Mouse (Mus musculus) liver, embryonic 11.5 days (tissue): Measurements from ENCODE around the gene Tmem232. TPM values are rescaled to one million over a fixed set of nuclear protein-coding genes. Genes with fewer than 3 reads are reported as not detected.

Experiments used
- ATAC-seq: fragments of 200-750 bp; cut with Nextera tagmentation; replicated peaks from 2 replicates; pipeline ENCODE4 v1.8.0; 2017; ENCODE audit warnings: moderate number of reproducible peaks, mild to moderate bottlenecking, moderate TSS enrichment, moderate library complexity; ENCODE audit not compliant: low FRiP score
- DNase-seq: peaks from one replicate; pipeline ENCODE4 v3.0.0-alpha.2; 2017; ENCODE audit warnings: low spot score
- H3K27ac ChIP-seq: fragments of 300-500 bp; sonication (generic); 2 replicates; pipeline ENCODE4 v1.5.1; 2014; ENCODE audit warnings: mild to moderate bottlenecking, low read depth, low read length, control low read depth
- H3K27me3 ChIP-seq: fragments of 300-500 bp; sonication (generic); replicated peaks from 2 replicates; pipeline ENCODE4 v1.6.1; 2014; ENCODE audit warnings: low read length, mixed read lengths; ENCODE audit not compliant: control insufficient read depth, insufficient read depth
- H3K36me3 ChIP-seq: fragments of 300-500 bp; sonication (generic); 2 replicates; pipeline ENCODE4 v1.6.1; 2014; ENCODE audit warnings: mild to moderate bottlenecking, low read length, moderate library complexity, mixed read lengths; ENCODE audit not compliant: control insufficient read depth, insufficient read depth
- H3K4me1 ChIP-seq: fragments of 300-500 bp; sonication (generic); replicated peaks from 2 replicates; pipeline ENCODE4 v1.6.1; 2014; ENCODE audit warnings: low read length, mixed read lengths; ENCODE audit not compliant: control insufficient read depth, insufficient read depth
- H3K4me2 ChIP-seq: fragments of 300-500 bp; sonication (generic); 2 replicates; pipeline ENCODE4 v1.6.1; 2014; ENCODE audit warnings: mild to moderate bottlenecking, control low read depth, moderate library complexity
- H3K4me3 ChIP-seq: fragments of 300-500 bp; sonication (generic); 2 replicates; pipeline ENCODE4 v1.5.1; 2014; ENCODE audit warnings: low read depth, low read length, control low read depth
- H3K9ac ChIP-seq: fragments of 300-500 bp; sonication (generic); 2 replicates; pipeline ENCODE4 v1.6.1; 2014; ENCODE audit warnings: low read depth, low read length, control low read depth
- H3K9me3 ChIP-seq: fragments of 300-500 bp; sonication (generic); 2 replicates; pipeline ENCODE4 v1.6.1; 2016; ENCODE audit warnings: low read length, inconsistent platforms, mixed read lengths; ENCODE audit not compliant: control insufficient read depth
- WGBS: fragments of 180-500 bp; shearing (Covaris S2); extraction: QIAGEN DNeasy Blood & Tissue Kit; methylation state at CpG from one replicate; pipeline ENCODE4 v1.1.7; 2014; 5-methylcytosine and 5-hydroxymethylcytosine counted together
- polyA plus RNA-seq: library from polyadenylated mRNA; unstranded; fragments of >200 nt; fragmentation: Nextera tagmentation; extraction: Ambion mirVana; gene quantifications from 2 replicates; pipeline ENCODE4 v1.2.1, GENCODE M21; 2014

Gene Tmem232
- not detected in 2 replicates for polyA plus RNA-seq

GRCm38 (mm10) chr17:65540441-65541272 lies at the start of gene Tmem232:
Gene Tmem232, minus strand, starts transcription at chr17:65540782.
- no peaks in the 10 kb centered on the region for H3K27me3 ChIP-seq
- no peaks in the 10 kb centered on the region for H3K36me3 ChIP-seq
- H3K4me1 ChIP-seq = no peaks in the 10 kb centered on the region
- H3K9ac ChIP-seq = no peak within 1 kb of the TSS
- ATAC-seq (peak; percentile 45; the same call in 1 of the 2 replicates), DNase-seq (no peak)
- WGBS = 17% methylated on average over 26 of the region's 26 CpGs
- H3K27ac ChIP-seq = no peak within 1 kb of the TSS
- peak within 1 kb of the TSS; percentile 58 for H3K4me2 ChIP-seq
- 0 out of 2 replicates have a peak within 1 kb of the TSS, but pooled peaks have one; percentile 4 for H3K4me3 ChIP-seq
- no peaks in the 10 kb centered on the region for H3K9me3 ChIP-seq

DNA sequence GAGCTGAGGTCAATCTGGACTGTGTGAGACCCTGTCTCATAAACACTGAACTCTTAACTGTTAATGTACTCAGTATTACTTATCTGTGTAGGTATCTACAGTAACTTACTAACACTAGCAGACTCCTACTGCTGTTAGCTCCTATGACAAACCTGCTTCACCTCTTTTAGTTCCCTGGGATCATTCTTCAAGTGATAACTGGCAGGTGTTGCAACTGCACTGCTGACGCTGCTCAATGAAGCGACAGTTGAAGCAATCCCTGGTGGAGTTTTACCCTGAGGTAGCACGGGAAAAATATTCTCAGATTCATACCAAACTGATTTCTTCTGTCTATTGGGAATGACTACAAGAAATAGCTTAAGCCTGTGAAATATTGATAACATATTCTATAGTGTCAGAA lies 46.3 kb upstream of the Tmem232 start:
- DNase-seq (no peak), ATAC-seq (no peak)
- Histone ChIP-seq H3K27me3 (no peaks in the 10 kb centered on the region), H3K9ac (no peak overlapping the region), H3K4me3 (no peak overlapping the region), H3K36me3 (peaks cover 2% of the 10 kb centered on the region; the same call in 1 of the 2 replicates), H3K4me2 (no peak overlapping the region), H3K4me1 (peaks cover 2% of the 10 kb centered on the region; the same call in 1 of the 2 replicates), H3K27ac (no peak overlapping the region), H3K9me3 (no peaks in the 10 kb centered on the region)
- 77% methylated on average over 3 of the region's 3 CpGs for WGBS

GRCm38 (mm10) chr17:65581440-65581839 lies 40.9 kb upstream of the Tmem232 start:
- Histone ChIP-seq H3K27me3 (no peaks in the 10 kb centered on the region), H3K4me2 (no peak overlapping the region), H3K4me1 (no peaks in the 10 kb centered on the region), H3K9me3 (no peaks in the 10 kb centered on the region), H3K9ac (no peak overlapping the region), H3K27ac (no peak overlapping the region), H3K4me3 (no peak overlapping the region), H3K36me3 (peaks cover 10% of the 10 kb centered on the region; the same call in 1 of the 2 replicates)
- ATAC-seq = no peak
- no peak for DNase-seq
- 90% methylated on average over 5 of the region's 5 CpGs for WGBS

GRCm38 (mm10) chr17:65579766-65580165 lies 39.2 kb upstream of the Tmem232 start:
- WGBS = 93% methylated on average over 7 of the region's 7 CpGs
- no peak overlapping the region for H3K9ac ChIP-seq
- H3K9me3 ChIP-seq = no peaks in the 10 kb centered on the region
- no peaks in the 10 kb centered on the region for H3K4me1 ChIP-seq
- H3K4me3 ChIP-seq = no peak overlapping the region
- ATAC-seq (no peak), DNase-seq (no peak)
- no peak overlapping the region for H3K4me2 ChIP-seq
- H3K27ac ChIP-seq = no peak overlapping the region
- peaks cover 10% of the 10 kb centered on the region; the same call in 1 of the 2 replicates for H3K36me3 ChIP-seq
- no peaks in the 10 kb centered on the region for H3K27me3 ChIP-seq

- H3K4me1 ChIP-seq = no peaks in the 10 kb centered on the region
- no peak overlapping the region for H3K9ac ChIP-seq
- peak; percentile 40; the same call in 1 of the 2 replicates for ATAC-seq
- WGBS = 56% methylated on average over 1 of the region's 1 CpGs
- H3K36me3 ChIP-seq = peaks cover 2% of the 10 kb centered on the region; the same call in 1 of the 2 replicates
- H3K27ac ChIP-seq = no peak overlapping the region
- no peak overlapping the region for H3K4me2 ChIP-seq
- H3K27me3 ChIP-seq = no peaks in the 10 kb centered on the region
- DNase-seq = no peak
- no peaks in the 10 kb centered on the region for H3K9me3 ChIP-seq
- no peak overlapping the region for H3K4me3 ChIP-seq
Measured at GRCm38 (mm10) chr17:65575339-65575738, 34.8 kb upstream of the Tmem232 start.

GRCm38 (mm10) chr17:65574850-65575249 lies 34.3 kb upstream of the Tmem232 start:
- no peak overlapping the region for H3K9ac ChIP-seq

GRCm38 (mm10) chr17:65571866-65572265 lies 31.3 kb upstream of the Tmem232 start:
- H3K36me3 ChIP-seq = no peaks in the 10 kb centered on the region
- no peak overlapping the region for H3K9ac ChIP-seq
- H3K4me2 ChIP-seq = no peak overlapping the region
- no peak overlapping the region for H3K4me3 ChIP-seq
- no peaks in the 10 kb centered on the region for H3K4me1 ChIP-seq
- 69% methylated on average over 9 of the region's 9 CpGs for WGBS
- DNase-seq (no peak), ATAC-seq (no peak)
- no peaks in the 10 kb centered on the region for H3K9me3 ChIP-seq
- no peak overlapping the region for H3K27ac ChIP-seq
- H3K27me3 ChIP-seq = no peaks in the 10 kb centered on the region

More at GRCm38 (mm10) chr17:65574850-65575249, 34.3 kb upstream of the Tmem232 start:
- Histone ChIP-seq H3K4me2 (no peak overlapping the region), H3K36me3 (0 out of 2 replicates have a peak, but pooled peaks cover 2% of the 10 kb centered on the region), H3K4me1 (no peaks in the 10 kb centered on the region), H3K27me3 (no peaks in the 10 kb centered on the region), H3K27ac (no peak overlapping the region), H3K9me3 (no peaks in the 10 kb centered on the region), H3K4me3 (no peak overlapping the region)
- ATAC-seq (no peak), DNase-seq (no peak)
- WGBS = 80% methylated on average over 8 of the region's 8 CpGs

DNA sequence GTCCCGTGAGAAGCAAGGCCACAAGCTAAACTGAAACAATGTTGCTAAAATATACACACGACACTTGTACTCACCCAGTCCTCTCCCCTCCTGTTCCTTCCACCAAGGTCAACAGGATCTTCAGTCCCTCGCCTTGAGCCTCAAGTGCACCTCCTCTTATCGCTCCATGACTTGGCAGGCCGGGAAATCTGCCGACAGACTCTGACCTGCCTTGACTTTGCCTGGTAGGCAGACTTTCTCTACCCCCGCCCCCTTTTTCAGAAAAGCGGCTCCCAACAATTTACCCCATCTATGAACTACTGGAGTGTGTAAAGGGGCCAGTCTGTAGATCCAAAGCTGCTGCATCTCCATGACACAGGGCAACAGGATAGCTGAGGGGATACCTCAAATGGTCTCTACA lies 30.9 kb upstream of the Tmem232 start:
- Histone ChIP-seq H3K36me3 (no peaks in the 10 kb centered on the region), H3K4me3 (no peak overlapping the region), H3K9me3 (no peaks in the 10 kb centered on the region), H3K27ac (no peak overlapping the region), H3K4me1 (no peaks in the 10 kb centered on the region), H3K4me2 (no peak overlapping the region), H3K27me3 (no peaks in the 10 kb centered on the region), H3K9ac (no peak overlapping the region)
- DNase-seq (no peak), ATAC-seq (no peak)
- 78% methylated on average over 8 of the region's 8 CpGs for WGBS

DNA sequence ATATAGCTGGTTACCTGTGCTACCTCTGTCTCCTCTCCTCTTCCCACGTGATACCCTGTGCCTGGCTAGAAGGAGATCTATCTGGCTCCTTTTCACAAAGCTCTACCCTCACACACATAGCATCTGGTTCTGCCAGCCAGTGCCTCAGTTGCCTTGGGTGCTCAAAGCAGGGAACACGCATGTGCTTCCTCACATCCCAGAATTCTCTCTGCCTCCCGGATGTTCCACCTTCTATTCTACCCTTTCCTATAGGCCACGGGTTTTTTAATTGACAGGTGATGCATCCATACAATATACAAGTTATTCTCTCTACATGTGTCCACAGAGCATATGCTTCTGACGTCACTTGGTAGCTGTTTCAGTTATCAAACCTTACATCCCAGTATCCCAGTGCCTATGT lies 23.6 kb upstream of the Tmem232 start:
- DNase-seq (no peak), ATAC-seq (no peak)
- Histone ChIP-seq H3K27ac (no peak overlapping the region), H3K36me3 (no peaks in the 10 kb centered on the region), H3K4me1 (no peaks in the 10 kb centered on the region), H3K9me3 (no peaks in the 10 kb centered on the region), H3K9ac (no peak overlapping the region), H3K27me3 (no peaks in the 10 kb centered on the region), H3K4me3 (no peak overlapping the region), H3K4me2 (no peak overlapping the region)
- WGBS = 61% methylated on average over 5 of the region's 5 CpGs
